Mouse (Mus musculus): ENCODE measurements around the gene Slc6a20b. TPM values are rescaled to one million over a fixed set of nuclear protein-coding genes. Genes with fewer than 3 reads are reported as not detected.

Gene Slc6a20b
- polyA plus RNA-seq, 1 experiment from 2014 or later = 0.25 TPM

- Histone ChIP-seq H3K4me1 (ENCODE audit: control insufficient read depth, insufficient read depth, low read length) (no peaks in the 10 kb centered on the region), H3K27ac (ENCODE audit: low read length) (no peak overlapping the region), H3K27me3 (ENCODE audit: control insufficient read depth, insufficient read depth, low read length) (no peaks in the 10 kb centered on the region), H3K4me2 (ENCODE audit: low read depth, low read length) (no peak overlapping the region), H3K36me3 (ENCODE audit: control insufficient read depth, insufficient read depth) (no peaks in the 10 kb centered on the region), H3K9me3 (replicated peaks; ENCODE audit: control insufficient read depth, low read length) (no peaks in the 10 kb centered on the region), H3K9ac (ENCODE audit: low read length) (no peak overlapping the region), H3K4me3 (ENCODE audit: low read length) (no peak overlapping the region)
- 82% methylated on average over 5 of the region's 5 CpGs for WGBS
- no peak for ATAC-seq (replicated peaks; ENCODE audit: extremely low read depth, insufficient read depth, low FRiP score)
Measured at GRCm38 (mm10) chr9:123620311-123621098, 11.9 kb downstream of the Slc6a20b start.

GRCm38 (mm10) chr9:123601529-123601928 is 30.8 kb downstream of the Slc6a20b start:
- Histone ChIP-seq H3K4me2 (ENCODE audit: low read depth, low read length) (no peak overlapping the region), H3K27ac (ENCODE audit: low read length) (no peak overlapping the region), H3K4me1 (ENCODE audit: control insufficient read depth, insufficient read depth, low read length) (peaks cover 4% of the 10 kb centered on the region; the same call in 1 of the 2 replicates), H3K4me3 (ENCODE audit: low read length) (no peak overlapping the region), H3K9ac (ENCODE audit: low read length) (no peak overlapping the region), H3K9me3 (replicated peaks; ENCODE audit: control insufficient read depth, low read length) (no peaks in the 10 kb centered on the region), H3K27me3 (ENCODE audit: control insufficient read depth, insufficient read depth, low read length) (no peaks in the 10 kb centered on the region), H3K36me3 (ENCODE audit: control insufficient read depth, insufficient read depth) (no peaks in the 10 kb centered on the region)
- no peak for ATAC-seq (replicated peaks; ENCODE audit: extremely low read depth, insufficient read depth, low FRiP score)
- 69% methylated on average over 1 of the region's 1 CpGs for WGBS

- H3K4me2 ChIP-seq (ENCODE audit: low read depth, low read length) = no peak overlapping the region
- H3K36me3 ChIP-seq (ENCODE audit: control insufficient read depth, insufficient read depth) = peaks cover 13% of the 10 kb centered on the region
- no peaks in the 10 kb centered on the region for H3K27me3 ChIP-seq (ENCODE audit: control insufficient read depth, insufficient read depth, low read length)
- H3K4me3 ChIP-seq (ENCODE audit: low read length) = no peak overlapping the region
- peaks cover 4% of the 10 kb centered on the region; the same call in 1 of the 2 replicates for H3K4me1 ChIP-seq (ENCODE audit: control insufficient read depth, insufficient read depth, low read length)
- no peak for ATAC-seq (replicated peaks; ENCODE audit: extremely low read depth, insufficient read depth, low FRiP score)
- no peaks in the 10 kb centered on the region for H3K9me3 ChIP-seq (replicated peaks; ENCODE audit: control insufficient read depth, low read length)
- WGBS = 80% methylated on average over 2 of the region's 2 CpGs
- H3K9ac ChIP-seq (ENCODE audit: low read length) = no peak overlapping the region
- no peak overlapping the region for H3K27ac ChIP-seq (ENCODE audit: low read length)
Measured at GRCm38 (mm10) chr9:123597376-123597775, 35.0 kb downstream of the Slc6a20b start.

GRCm38 (mm10) chr9:123596910-123597309 is 35.5 kb downstream of the Slc6a20b start:
- no peaks in the 10 kb centered on the region for H3K27me3 ChIP-seq (ENCODE audit: control insufficient read depth, insufficient read depth, low read length)

GRCm38 (mm10) chr9:123595194-123595593 is 37.2 kb downstream of the Slc6a20b start:
- ATAC-seq (replicated peaks; ENCODE audit: extremely low read depth, insufficient read depth, low FRiP score) = no peak
- Histone ChIP-seq H3K9me3 (replicated peaks; ENCODE audit: control insufficient read depth, low read length) (no peaks in the 10 kb centered on the region), H3K4me3 (ENCODE audit: low read length) (no peak overlapping the region), H3K4me2 (ENCODE audit: low read depth, low read length) (no peak overlapping the region), H3K27me3 (ENCODE audit: control insufficient read depth, insufficient read depth, low read length) (no peaks in the 10 kb centered on the region), H3K27ac (ENCODE audit: low read length) (no peak overlapping the region), H3K4me1 (ENCODE audit: control insufficient read depth, insufficient read depth, low read length) (peaks cover 4% of the 10 kb centered on the region; the same call in 1 of the 2 replicates), H3K36me3 (ENCODE audit: control insufficient read depth, insufficient read depth) (peaks cover 19% of the 10 kb centered on the region), H3K9ac (ENCODE audit: low read length) (no peak overlapping the region)
- WGBS = 85% methylated on average over 4 of the region's 4 CpGs

More at GRCm38 (mm10) chr9:123596910-123597309, 35.5 kb downstream of the Slc6a20b start:
- H3K4me1 ChIP-seq (ENCODE audit: control insufficient read depth, insufficient read depth, low read length) = peaks cover 4% of the 10 kb centered on the region; the same call in 1 of the 2 replicates
- WGBS = 90% methylated on average over 2 of the region's 2 CpGs
- ATAC-seq (replicated peaks; ENCODE audit: extremely low read depth, insufficient read depth, low FRiP score) = no peak
- peaks cover 13% of the 10 kb centered on the region for H3K36me3 ChIP-seq (ENCODE audit: control insufficient read depth, insufficient read depth)
- H3K4me3 ChIP-seq (ENCODE audit: low read length) = no peak overlapping the region
- H3K27ac ChIP-seq (ENCODE audit: low read length) = no peak overlapping the region
- no peaks in the 10 kb centered on the region for H3K9me3 ChIP-seq (replicated peaks; ENCODE audit: control insufficient read depth, low read length)
- no peak overlapping the region for H3K9ac ChIP-seq (ENCODE audit: low read length)
- H3K4me2 ChIP-seq (ENCODE audit: low read depth, low read length) = no peak overlapping the region

- H3K4me3 ChIP-seq (ENCODE audit: low read length) = no peak overlapping the region
- no peaks in the 10 kb centered on the region for H3K4me1 ChIP-seq (ENCODE audit: control insufficient read depth, insufficient read depth, low read length)
- H3K27ac ChIP-seq (ENCODE audit: low read length) = no peak overlapping the region
- no peaks in the 10 kb centered on the region for H3K9me3 ChIP-seq (replicated peaks; ENCODE audit: control insufficient read depth, low read length)
- ATAC-seq (replicated peaks; ENCODE audit: extremely low read depth, insufficient read depth, low FRiP score) = no peak
- no peak overlapping the region for H3K9ac ChIP-seq (ENCODE audit: low read length)
- WGBS = 58% methylated on average over 7 of the region's 7 CpGs
- no peaks in the 10 kb centered on the region for H3K27me3 ChIP-seq (ENCODE audit: control insufficient read depth, insufficient read depth, low read length)
- H3K4me2 ChIP-seq (ENCODE audit: low read depth, low read length) = no peak overlapping the region
- H3K36me3 ChIP-seq (ENCODE audit: control insufficient read depth, insufficient read depth) = peaks cover 33% of the 10 kb centered on the region
Measured at GRCm38 (mm10) chr9:123589240-123589910, 43.0 kb downstream of the Slc6a20b start.

- no peak overlapping the region for H3K4me3 ChIP-seq (ENCODE audit: low read length)
- 81% methylated on average over 10 of the region's 10 CpGs for WGBS
- H3K27ac ChIP-seq (ENCODE audit: low read length) = no peak overlapping the region
- no peaks in the 10 kb centered on the region for H3K27me3 ChIP-seq (ENCODE audit: control insufficient read depth, insufficient read depth, low read length)
- H3K9me3 ChIP-seq (replicated peaks; ENCODE audit: control insufficient read depth, low read length) = no peaks in the 10 kb centered on the region
- H3K4me2 ChIP-seq (ENCODE audit: low read depth, low read length) = no peak overlapping the region
- peaks cover 32% of the 10 kb centered on the region for H3K36me3 ChIP-seq (ENCODE audit: control insufficient read depth, insufficient read depth)
- H3K4me1 ChIP-seq (ENCODE audit: control insufficient read depth, insufficient read depth, low read length) = no peaks in the 10 kb centered on the region
- no peak overlapping the region for H3K9ac ChIP-seq (ENCODE audit: low read length)
- no peak for ATAC-seq (replicated peaks; ENCODE audit: extremely low read depth, insufficient read depth, low FRiP score)
Measured at GRCm38 (mm10) chr9:123577360-123578192, 54.8 kb downstream of the Slc6a20b start.

- Histone ChIP-seq H3K27me3 (ENCODE audit: control insufficient read depth, insufficient read depth, low read length) (no peaks in the 10 kb centered on the region), H3K9ac (ENCODE audit: low read length) (no peak overlapping the region), H3K27ac (ENCODE audit: low read length) (no peak overlapping the region), H3K4me3 (ENCODE audit: low read length) (no peak overlapping the region), H3K4me2 (ENCODE audit: low read depth, low read length) (no peak overlapping the region), H3K9me3 (replicated peaks; ENCODE audit: control insufficient read depth, low read length) (no peaks in the 10 kb centered on the region), H3K36me3 (ENCODE audit: control insufficient read depth, insufficient read depth) (peaks cover 40% of the 10 kb centered on the region), H3K4me1 (ENCODE audit: control insufficient read depth, insufficient read depth, low read length) (0 out of 2 replicates have a peak, but pooled peaks cover 2% of the 10 kb centered on the region)
- WGBS = 51% methylated on average over 3 of the region's 3 CpGs
- no peak for ATAC-seq (replicated peaks; ENCODE audit: extremely low read depth, insufficient read depth, low FRiP score)
Measured at GRCm38 (mm10) chr9:123554599-123554998, 77.8 kb downstream of the Slc6a20b start.

All from heart, embryonic 16.5 days (tissue).